Mouse (Mus musculus): ENCODE measurements around the gene Slc25a34. TPM values are rescaled to one million over a fixed set of nuclear protein-coding genes. Genes with fewer than 3 reads are reported as not detected.

Slc25a34 gene
- polyA plus RNA-seq, 1 experiment = 0.13 TPM

DNA sequence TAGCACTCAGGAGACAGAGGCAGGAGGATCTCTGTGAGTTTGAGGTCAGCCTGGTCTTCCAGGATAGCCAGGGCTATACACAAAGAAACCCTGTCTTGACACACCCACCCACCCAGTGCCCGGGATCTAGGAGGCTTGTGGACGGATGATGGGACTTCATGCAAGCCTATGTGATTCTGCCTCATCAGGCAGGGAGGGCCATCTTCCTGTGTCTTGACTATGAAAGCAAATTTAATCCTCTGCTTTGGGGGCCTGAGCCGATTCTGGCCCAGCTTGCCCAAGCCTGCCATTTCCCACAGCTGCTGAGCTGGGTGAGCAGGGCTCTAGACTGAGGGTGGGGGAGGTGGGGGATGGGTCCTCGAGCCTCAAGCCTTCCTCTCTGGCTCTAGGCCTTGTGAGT lies 19.7 kb downstream of the Slc25a34 start:
- peaks cover 2% of the 10 kb centered on the region for H3K79me3 ChIP-seq (ENCODE audit: low read depth)
- H3K36me3 ChIP-seq (ENCODE audit: control insufficient read depth, insufficient read depth) = no peaks in the 10 kb centered on the region
- TF ChIP-seq MYOD1 (IDR thresholded peaks at IDR 0.05; ENCODE audit: control insufficient read depth, insufficient read length, low read depth) (no peak), CEBPB (IDR thresholded peaks at IDR 0.05; ENCODE audit: low read depth) (no peak), FOSL1 (IDR thresholded peaks at IDR 0.05; ENCODE audit: insufficient read depth, low read length, poor library complexity, severe bottlenecking) (no peak), CTCF (IDR thresholded peaks at IDR 0.05; ENCODE audit: control insufficient read depth, insufficient read depth, insufficient read length) (no peak), USF1 (IDR thresholded peaks at IDR 0.05; ENCODE audit: low read depth) (no peak), MYOG (IDR thresholded peaks at IDR 0.05; ENCODE audit: control insufficient read depth, extremely low read depth, insufficient read length) (no peak), MAX (IDR thresholded peaks at IDR 0.05) (no peak)
- H3K27me3 ChIP-seq (ENCODE audit: control insufficient read depth, insufficient read depth, insufficient read length) = no peaks in the 10 kb centered on the region
- peaks cover 6% of the 10 kb centered on the region for H3K79me2 ChIP-seq (ENCODE audit: control insufficient read depth, insufficient read depth)
- H3K4me3 ChIP-seq (ENCODE audit: insufficient read depth, poor library complexity, severe bottlenecking) = no peak overlapping the region
- no peak overlapping the region for H3ac ChIP-seq (ENCODE audit: control insufficient read depth, insufficient read length, low read depth)

DNA sequence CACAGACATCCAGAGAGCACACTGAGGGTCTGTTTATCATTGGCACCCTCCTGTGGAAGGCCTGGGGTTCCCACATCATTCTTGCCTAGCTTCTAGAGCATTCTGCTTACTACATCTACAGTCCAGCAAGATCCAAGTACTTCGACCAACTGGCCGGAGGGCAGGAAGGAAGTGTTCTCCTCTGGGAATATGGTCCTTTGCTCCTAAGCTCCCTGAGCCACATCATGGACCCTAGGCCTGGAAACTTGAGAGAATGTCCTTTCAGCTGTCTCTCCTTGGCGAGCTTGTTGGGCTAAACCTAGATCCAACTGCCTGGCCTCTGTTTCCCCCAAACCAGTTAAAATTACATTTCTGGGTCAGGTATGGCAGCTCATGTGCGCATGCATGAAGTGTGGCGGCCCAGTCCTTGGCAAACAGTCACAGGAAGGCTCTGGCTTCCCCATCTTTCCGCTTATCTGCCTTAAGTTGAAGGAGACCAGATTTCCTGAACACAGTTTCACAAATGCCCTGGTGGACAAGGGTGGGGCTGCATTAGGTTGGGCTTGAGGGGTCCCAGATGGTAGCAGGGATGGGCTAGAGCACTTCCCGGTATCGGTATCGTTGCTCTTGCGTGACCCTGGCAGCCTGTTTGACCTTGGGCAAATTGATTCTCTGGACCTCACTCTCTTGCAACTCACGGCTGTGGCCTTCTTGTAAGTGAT lies 20.9 kb downstream of the Slc25a34 start:
- peaks cover 10% of the 10 kb centered on the region for H3K79me3 ChIP-seq (ENCODE audit: low read depth)
- no peak overlapping the region for H3ac ChIP-seq (ENCODE audit: control insufficient read depth, insufficient read length, low read depth)
- no peaks in the 10 kb centered on the region for H3K36me3 ChIP-seq (ENCODE audit: control insufficient read depth, insufficient read depth)
- TF ChIP-seq CTCF (IDR thresholded peaks at IDR 0.05; ENCODE audit: control insufficient read depth, insufficient read depth, insufficient read length) = no peak
- TF ChIP-seq USF1 (IDR thresholded peaks at IDR 0.05; ENCODE audit: low read depth) = no peak
- TF ChIP-seq FOSL1 (IDR thresholded peaks at IDR 0.05; ENCODE audit: insufficient read depth, low read length, poor library complexity, severe bottlenecking) = no peak
- TF ChIP-seq MYOG (IDR thresholded peaks at IDR 0.05; ENCODE audit: control insufficient read depth, extremely low read depth, insufficient read length) = no peak
- no peak for TF ChIP-seq MYOD1 (IDR thresholded peaks at IDR 0.05; ENCODE audit: control insufficient read depth, insufficient read length, low read depth)
- TF ChIP-seq MAX (IDR thresholded peaks at IDR 0.05) = no peak
- no peak for TF ChIP-seq CEBPB (IDR thresholded peaks at IDR 0.05; ENCODE audit: low read depth)
- H3K79me2 ChIP-seq (ENCODE audit: control insufficient read depth, insufficient read depth) = peaks cover 18% of the 10 kb centered on the region
- no peaks in the 10 kb centered on the region for H3K27me3 ChIP-seq (ENCODE audit: control insufficient read depth, insufficient read depth, insufficient read length)
- no peak overlapping the region for H3K4me3 ChIP-seq (ENCODE audit: insufficient read depth, poor library complexity, severe bottlenecking)

DNA sequence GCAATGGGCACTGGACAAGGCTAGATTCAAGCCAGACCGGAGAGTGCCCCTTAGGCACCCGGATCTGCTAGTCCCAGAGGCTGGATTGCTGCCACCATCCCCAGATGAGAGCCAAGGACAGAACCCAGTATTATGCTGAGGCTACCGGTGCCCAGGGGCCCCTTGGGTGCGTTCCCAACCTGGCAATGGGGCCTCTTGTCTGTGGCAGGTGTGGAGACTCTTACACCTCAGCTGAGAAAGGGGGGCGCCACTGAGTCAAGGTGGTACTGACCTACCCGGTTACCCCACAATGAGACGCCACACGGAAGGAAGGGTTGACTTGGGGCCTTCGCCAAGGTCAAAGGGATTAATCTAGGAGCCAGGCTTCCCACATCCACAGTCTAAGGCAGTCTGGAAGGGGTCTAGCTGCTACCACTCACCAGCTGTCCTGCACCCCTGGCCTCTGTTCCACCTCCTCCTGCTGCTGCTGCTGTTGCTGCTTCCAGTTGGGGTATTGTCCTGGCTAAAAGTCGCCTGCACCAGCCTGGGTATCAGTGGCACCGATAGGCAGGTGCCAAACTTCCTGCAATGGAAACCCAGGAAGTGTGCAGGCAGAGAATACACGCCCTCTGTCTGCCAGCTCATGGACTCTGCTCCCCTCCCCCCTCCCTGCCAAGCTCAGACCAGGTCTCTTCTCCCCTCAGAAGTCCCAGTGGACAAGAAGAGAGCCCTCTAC lies 22.3 kb downstream of the Slc25a34 start:
- Histone ChIP-seq H3K79me3 (ENCODE audit: low read depth) (peaks cover 23% of the 10 kb centered on the region), H3K4me3 (ENCODE audit: insufficient read depth, poor library complexity, severe bottlenecking) (no peak overlapping the region), H3K36me3 (ENCODE audit: control insufficient read depth, insufficient read depth) (no peaks in the 10 kb centered on the region), H3K27me3 (ENCODE audit: control insufficient read depth, insufficient read depth, insufficient read length) (no peaks in the 10 kb centered on the region), H3K79me2 (ENCODE audit: control insufficient read depth, insufficient read depth) (peaks cover 32% of the 10 kb centered on the region), H3ac (ENCODE audit: control insufficient read depth, insufficient read length, low read depth) (no peak overlapping the region)
- TF ChIP-seq FOSL1 (IDR thresholded peaks at IDR 0.05; ENCODE audit: insufficient read depth, low read length, poor library complexity, severe bottlenecking) = no peak
- TF ChIP-seq CTCF (IDR thresholded peaks at IDR 0.05; ENCODE audit: control insufficient read depth, insufficient read depth, insufficient read length) = no peak
- no peak for TF ChIP-seq MYOG (IDR thresholded peaks at IDR 0.05; ENCODE audit: control insufficient read depth, extremely low read depth, insufficient read length)
- TF ChIP-seq MYOD1 (IDR thresholded peaks at IDR 0.05; ENCODE audit: control insufficient read depth, insufficient read length, low read depth) = no peak
- TF ChIP-seq USF1 (IDR thresholded peaks at IDR 0.05; ENCODE audit: low read depth) = no peak
- no peak for TF ChIP-seq MAX (IDR thresholded peaks at IDR 0.05)
- no peak for TF ChIP-seq CEBPB (IDR thresholded peaks at IDR 0.05; ENCODE audit: low read depth)

DNA sequence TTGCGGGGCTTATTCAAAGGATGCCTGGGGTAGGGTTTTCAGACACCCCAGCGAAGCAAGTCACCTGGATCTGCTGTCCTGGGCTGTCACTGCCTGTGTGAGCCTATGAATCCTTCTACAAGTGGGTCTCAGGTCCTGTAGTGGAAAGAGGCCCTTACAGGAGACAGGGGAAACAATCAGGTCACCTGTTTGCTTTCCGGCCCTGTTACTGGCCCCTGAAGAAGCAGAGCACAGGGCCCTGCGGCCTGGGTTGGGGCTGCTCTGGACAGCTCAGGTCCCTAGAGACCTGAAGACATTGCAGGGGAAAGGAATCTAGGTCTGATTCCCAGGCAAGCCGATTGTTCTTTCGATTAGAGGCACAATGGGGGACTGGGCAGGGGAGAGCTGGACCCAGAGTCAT lies 23.3 kb downstream of the Slc25a34 start:
- H3ac ChIP-seq (ENCODE audit: control insufficient read depth, insufficient read length, low read depth) = no peak overlapping the region
- no peaks in the 10 kb centered on the region for H3K27me3 ChIP-seq (ENCODE audit: control insufficient read depth, insufficient read depth, insufficient read length)
- H3K4me3 ChIP-seq (ENCODE audit: insufficient read depth, poor library complexity, severe bottlenecking) = no peak overlapping the region
- H3K36me3 ChIP-seq (ENCODE audit: control insufficient read depth, insufficient read depth) = peaks cover 1% of the 10 kb centered on the region
- peaks cover 38% of the 10 kb centered on the region for H3K79me2 ChIP-seq (ENCODE audit: control insufficient read depth, insufficient read depth)
- no peak for TF ChIP-seq MAX (IDR thresholded peaks at IDR 0.05)
- TF ChIP-seq MYOD1 (IDR thresholded peaks at IDR 0.05; ENCODE audit: control insufficient read depth, insufficient read length, low read depth) = no peak
- TF ChIP-seq FOSL1 (IDR thresholded peaks at IDR 0.05; ENCODE audit: insufficient read depth, low read length, poor library complexity, severe bottlenecking) = no peak
- no peak for TF ChIP-seq USF1 (IDR thresholded peaks at IDR 0.05; ENCODE audit: low read depth)
- TF ChIP-seq CEBPB (IDR thresholded peaks at IDR 0.05; ENCODE audit: low read depth) = no peak
- no peak for TF ChIP-seq CTCF (IDR thresholded peaks at IDR 0.05; ENCODE audit: control insufficient read depth, insufficient read depth, insufficient read length)
- no peak for TF ChIP-seq MYOG (IDR thresholded peaks at IDR 0.05; ENCODE audit: control insufficient read depth, extremely low read depth, insufficient read length)
- peaks cover 25% of the 10 kb centered on the region for H3K79me3 ChIP-seq (ENCODE audit: low read depth)

DNA sequence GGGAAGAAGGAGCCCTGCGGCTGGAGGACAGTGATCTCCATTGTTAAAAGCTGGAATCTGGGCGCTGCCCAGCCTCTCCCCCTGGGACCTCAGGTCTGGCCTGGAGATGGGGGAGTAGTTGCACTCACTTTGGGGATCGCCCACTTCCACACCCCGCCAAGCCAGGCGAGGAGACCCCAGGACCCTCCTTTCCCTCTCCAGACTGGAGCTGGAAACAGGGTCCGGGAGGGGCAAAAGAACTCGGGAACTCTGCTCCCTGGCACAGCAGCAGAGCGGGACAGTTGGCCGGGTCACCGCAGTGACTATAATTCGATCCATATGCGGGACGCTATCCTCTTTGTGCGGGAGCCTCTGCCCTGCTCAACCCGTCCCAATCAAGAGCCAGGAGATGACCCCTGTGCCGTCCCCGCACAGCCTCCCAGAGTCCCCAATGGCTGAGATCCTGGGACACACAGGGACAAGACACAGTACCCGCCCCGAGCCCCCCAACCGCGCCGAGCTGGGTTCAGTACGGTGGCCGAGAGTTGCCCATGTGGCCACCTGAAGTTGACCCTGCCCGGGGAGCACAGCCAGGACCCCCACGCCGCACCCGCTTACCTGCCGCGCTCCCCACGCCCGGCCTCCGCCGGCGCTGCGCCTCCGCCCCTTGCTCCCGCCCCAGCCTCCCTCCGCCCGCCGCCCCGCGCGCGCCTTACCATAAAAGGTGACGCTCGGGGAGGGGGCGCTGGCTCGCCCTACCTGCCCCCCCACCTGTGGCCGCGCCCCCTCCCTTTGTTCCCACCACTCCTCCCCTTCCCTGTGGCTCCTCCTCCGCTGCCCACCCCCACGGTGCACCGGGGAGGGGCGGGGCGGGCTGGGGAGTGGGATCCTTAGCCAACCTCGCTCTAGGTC lies 24.1 kb downstream of the Slc25a34 start:
- Histone ChIP-seq H3K36me3 (ENCODE audit: control insufficient read depth, insufficient read depth) (peaks cover 10% of the 10 kb centered on the region), H3K79me3 (ENCODE audit: low read depth) (peaks cover 27% of the 10 kb centered on the region), H3K79me2 (ENCODE audit: control insufficient read depth, insufficient read depth) (peaks cover 40% of the 10 kb centered on the region), H3K4me3 (ENCODE audit: insufficient read depth, poor library complexity, severe bottlenecking) (peak overlapping the region; percentile 72), H3ac (ENCODE audit: control insufficient read depth, insufficient read length, low read depth) (peak overlapping the region; percentile 79), H3K27me3 (ENCODE audit: control insufficient read depth, insufficient read depth, insufficient read length) (no peaks in the 10 kb centered on the region)
- no peak for TF ChIP-seq MAX (IDR thresholded peaks at IDR 0.05)
- no peak for TF ChIP-seq USF1 (IDR thresholded peaks at IDR 0.05; ENCODE audit: low read depth)
- TF ChIP-seq MYOD1 (IDR thresholded peaks at IDR 0.05; ENCODE audit: control insufficient read depth, insufficient read length, low read depth) = no peak
- TF ChIP-seq FOSL1 (IDR thresholded peaks at IDR 0.05; ENCODE audit: insufficient read depth, low read length, poor library complexity, severe bottlenecking) = no peak
- no peak for TF ChIP-seq CEBPB (IDR thresholded peaks at IDR 0.05; ENCODE audit: low read depth)
- no peak for TF ChIP-seq MYOG (IDR thresholded peaks at IDR 0.05; ENCODE audit: control insufficient read depth, extremely low read depth, insufficient read length)
- no peak for TF ChIP-seq CTCF (IDR thresholded peaks at IDR 0.05; ENCODE audit: control insufficient read depth, insufficient read depth, insufficient read length)
